Mouse (Mus musculus) lung, postnatal 0 days (tissue): ENCODE measurements around the gene Abcb8.

ENCODE experiments used
- CTCF ChIP-seq: IDR thresholded peaks from 2 replicates; pipeline ENCODE4 v1.5.1; 2016; ENCODE audit warnings: antibody characterized with exemption, mild to moderate bottlenecking
- EP300 ChIP-seq: IDR thresholded peaks from 2 replicates; pipeline ENCODE4 v1.6.1; 2016; ENCODE audit warnings: antibody characterized with exemption, mild to moderate bottlenecking, control low read depth

DNA sequence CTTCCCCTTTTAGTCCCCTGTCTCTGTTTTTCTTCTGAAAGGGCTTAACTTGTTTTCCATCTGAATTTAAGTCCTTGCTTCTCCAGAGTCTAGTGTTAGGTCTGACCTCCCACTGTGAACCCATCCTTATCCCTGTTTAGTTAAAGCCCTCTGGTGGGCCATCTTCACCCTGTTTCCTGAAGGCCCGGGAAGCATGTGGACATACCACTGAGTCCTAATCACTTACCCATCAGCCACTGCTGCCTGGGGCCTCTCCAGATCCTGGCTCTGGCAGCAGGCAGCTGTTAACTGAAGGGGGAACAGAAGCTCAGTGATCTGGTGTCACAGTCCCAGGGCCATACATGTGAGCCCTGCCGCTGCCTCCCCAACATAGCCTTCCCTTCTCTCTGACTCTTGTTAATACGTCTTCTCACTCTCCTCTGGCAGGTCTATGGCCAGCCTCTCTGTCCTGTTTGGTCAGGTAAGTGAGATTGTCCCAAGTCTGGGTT, 12.0 kb downstream of the Abcb8 start:
- TF ChIP-seq CTCF (no peak), EP300 (no peak)
